8 mouse cellular contexts compared by ENCODE assay signal in genomic region chr11:32532765-32533481, GRCm38 (mm10). TPM values are rescaled to one million over a fixed set of nuclear protein-coding genes. Genes with fewer than 3 reads are reported as not detected.
DNase-seq lines count a peak whose midpoint lies in the region; ATAC-seq lines count a peak whose summit lies in the region.

Gene Stk10, plus strand, starts transcription at chr11:32533305.

- H3K27me3 ChIP-seq in hindbrain, embryonic 16.5 days (replicated peaks; ENCODE audit: control insufficient read depth, insufficient read depth, low read length): no peaks in the 10 kb centered on the region; the same call in 1 of the 2 replicates

- no peaks in the 10 kb centered on the region for H3K9me3 ChIP-seq in hindbrain, embryonic 16.5 days (ENCODE audit: control insufficient read depth, low read length)

- under 1% methylated on average over 38 of the region's 82 CpGs for WGBS in hindbrain, embryonic 16.5 days

- H3K4me2 ChIP-seq in hindbrain, embryonic 16.5 days (ENCODE audit: low read length): peak within 1 kb of the TSS; percentile 99

- DNase-seq in T-cell, adult 2 months (ENCODE audit: low spot score): peak; percentile 95
- peak; percentile 91 to 94 for DNase-seq in cerebellum, postnatal 25 days
- DNase-seq in gastrocnemius, adult 18-20 months (ENCODE audit: low spot score): peak; percentile 91
- peak; percentile 85 to 91 for DNase-seq in left cerebral cortex, adult 18-20 months (ENCODE audit: low spot score in 2 of 2)
- peak; percentile 92 to 96 for DNase-seq in lung, postnatal 4 days
- DNase-seq in retina, postnatal 1 day: peak; percentile 91
- peak; percentile 95 for DNase-seq in thymus, postnatal 4 days

- peak within 1 kb of the TSS; percentile 79 for H3K9ac ChIP-seq in hindbrain, embryonic 16.5 days (ENCODE audit: low read depth, low read length)

- H3K4me3 ChIP-seq in hindbrain, embryonic 16.5 days (ENCODE audit: low read length): peak within 1 kb of the TSS; percentile 71

- peak within 1 kb of the TSS; percentile 24; the same call in 1 of the 2 replicates for H3K27ac ChIP-seq in hindbrain, embryonic 16.5 days (ENCODE audit: low read depth, low read length)

- peaks cover 11% of the 10 kb centered on the region for H3K4me1 ChIP-seq in hindbrain, embryonic 16.5 days (ENCODE audit: control insufficient read depth, insufficient read depth, low read depth, low read length)

- H3K36me3 ChIP-seq in hindbrain, embryonic 16.5 days (ENCODE audit: control insufficient read depth, insufficient read depth, low read length): no peaks in the 10 kb centered on the region

- peak; percentile 95 for ATAC-seq in hindbrain, embryonic 16.5 days

RNA-seq across cellular contexts. Expression of gene Stk10, which starts in this region (rescaled TPM):
- 1 to 10 TPM; 2.2 to 4.4 TPM for total RNA-seq in gastrocnemius, adult 18-20 months (2021)
- 2.4 and 2.5 TPM in 2 replicates for polyA plus RNA-seq in hindbrain, embryonic 16.5 days (2015; fragmentation: Nextera tagmentation; extraction: Ambion mirVana)
- 1 to 10 TPM; 8.4 to 9.5 TPM for total RNA-seq in left cerebral cortex, adult 18-20 months (2021)

Comparison
In these comparisons a context has a peak if more than half of its experiments do, and no peak if none do; other contexts are left out.
1. Peak in every context shown above with its lines: DNase-seq, ATAC-seq, H3K4me3 ChIP-seq and H3K27ac ChIP-seq.